Mouse (Mus musculus): ENCODE measurements around the gene Mpc1.

Mpc1 gene

DNA sequence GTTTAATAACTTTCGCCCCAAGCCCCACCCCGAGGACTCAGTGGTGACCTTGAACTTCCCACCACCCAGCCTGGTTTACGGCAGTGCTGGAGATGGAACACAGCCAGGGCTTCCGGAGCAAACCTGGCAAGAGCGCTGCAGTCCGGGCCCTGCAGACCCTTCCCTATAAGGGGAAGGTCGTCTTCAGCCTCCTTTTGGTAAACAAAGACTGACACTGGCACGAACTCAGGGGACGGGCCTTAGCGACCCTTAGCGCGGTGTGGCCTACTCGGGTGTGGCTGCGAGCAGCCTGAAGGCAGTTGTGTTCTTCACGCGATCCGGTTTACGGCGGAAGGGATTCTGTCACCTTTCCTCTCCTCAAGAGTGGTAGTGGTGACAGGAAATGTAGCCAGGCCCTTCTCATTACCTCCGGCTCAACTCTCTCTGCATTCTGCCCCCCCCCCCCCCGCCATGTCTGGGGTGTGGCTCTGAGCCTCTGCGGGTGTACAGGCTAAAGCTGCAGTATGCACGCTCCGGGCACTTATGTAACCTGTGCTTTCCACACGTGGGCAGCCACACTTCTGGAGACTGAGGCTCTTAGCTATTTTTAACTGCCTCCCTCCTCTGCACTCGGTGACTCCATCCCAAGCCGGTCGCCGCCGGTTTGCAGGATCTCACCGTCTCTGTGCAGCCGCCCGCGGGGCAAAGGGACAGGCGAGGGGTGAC lies at the start of gene Mpc1:
Mpc1 (plus strand) TSS at position 84 of the 705 bp plus-strand sequence.
- peak; percentile 62 for DNase-seq (ENCODE audit: low spot score)

DNA sequence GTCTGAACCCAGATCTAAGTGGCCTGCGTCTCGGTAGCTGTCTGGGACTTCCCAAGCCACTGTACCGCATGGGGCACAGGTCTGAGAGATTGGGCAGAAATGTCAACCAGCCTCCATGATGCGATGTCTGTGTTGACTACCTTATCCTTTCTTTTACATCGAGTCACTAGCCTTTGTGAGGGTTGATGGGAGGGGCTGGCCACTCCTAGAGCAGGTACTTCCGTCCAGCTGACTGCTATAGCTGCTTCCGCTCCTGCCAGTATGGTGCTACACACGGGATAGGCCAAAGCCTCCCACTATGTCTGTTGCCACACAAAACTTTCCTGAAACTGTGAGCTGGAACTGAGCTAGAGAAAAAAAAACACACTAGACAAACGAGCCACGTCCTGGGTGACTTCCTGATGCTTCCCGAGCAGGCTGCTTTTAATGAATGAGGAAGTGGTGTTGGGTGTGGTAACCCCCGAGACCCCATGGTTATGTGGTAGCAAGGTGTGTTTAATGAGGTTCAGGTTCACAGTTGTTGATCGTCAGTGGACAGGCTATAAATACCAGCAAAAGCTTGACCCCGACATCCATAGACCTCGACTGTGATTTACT lies 49.0 kb upstream of the Mpc1 start:
- no peak for DNase-seq (ENCODE audit: low spot score)

DNA sequence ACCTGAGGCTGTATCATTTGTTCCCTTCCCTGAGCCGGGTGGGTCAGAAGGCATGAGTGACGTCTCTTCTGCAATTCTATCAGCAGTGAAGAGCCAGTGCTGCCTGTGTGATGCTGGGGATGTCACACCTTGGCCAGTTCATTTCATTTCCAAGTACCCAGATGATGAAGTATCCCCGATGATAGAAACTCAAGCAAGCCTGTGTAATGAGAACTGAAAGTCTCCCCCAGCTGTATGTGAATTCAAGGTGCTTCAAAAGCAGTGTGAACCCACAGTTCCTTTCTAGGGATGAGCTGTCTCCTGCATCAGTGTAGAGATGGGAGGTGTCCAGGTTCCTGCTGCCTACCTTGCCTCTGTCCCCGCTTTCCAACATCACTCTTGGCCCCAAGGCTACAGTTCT lies 48.2 kb upstream of the Mpc1 start:
- no peak for DNase-seq (ENCODE audit: low spot score)

DNA sequence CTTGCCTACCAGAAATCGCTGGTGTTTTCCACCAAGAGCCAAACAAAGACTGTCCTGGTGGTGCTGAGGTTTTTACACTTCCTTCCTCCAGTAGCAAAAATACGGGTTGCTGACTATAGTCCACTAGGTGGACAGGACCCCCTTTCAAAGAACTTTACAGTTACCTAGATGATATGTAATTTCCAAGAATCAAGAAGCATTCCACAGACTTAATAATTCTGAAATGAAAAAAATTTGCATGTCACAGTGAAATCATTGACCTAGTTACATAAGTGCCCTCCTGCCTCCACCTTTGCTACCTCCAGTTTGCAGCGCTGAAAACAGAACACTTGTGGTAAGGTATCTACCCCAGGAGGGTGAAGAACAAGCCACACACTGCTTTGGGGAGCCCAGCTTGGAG lies 47.0 kb upstream of the Mpc1 start, which contains the start of gene Ccr6:
Ccr6 (plus strand) TSS at position 301 of the 400 bp plus-strand sequence.
- DNase-seq (ENCODE audit: low spot score), result no peak

DNA sequence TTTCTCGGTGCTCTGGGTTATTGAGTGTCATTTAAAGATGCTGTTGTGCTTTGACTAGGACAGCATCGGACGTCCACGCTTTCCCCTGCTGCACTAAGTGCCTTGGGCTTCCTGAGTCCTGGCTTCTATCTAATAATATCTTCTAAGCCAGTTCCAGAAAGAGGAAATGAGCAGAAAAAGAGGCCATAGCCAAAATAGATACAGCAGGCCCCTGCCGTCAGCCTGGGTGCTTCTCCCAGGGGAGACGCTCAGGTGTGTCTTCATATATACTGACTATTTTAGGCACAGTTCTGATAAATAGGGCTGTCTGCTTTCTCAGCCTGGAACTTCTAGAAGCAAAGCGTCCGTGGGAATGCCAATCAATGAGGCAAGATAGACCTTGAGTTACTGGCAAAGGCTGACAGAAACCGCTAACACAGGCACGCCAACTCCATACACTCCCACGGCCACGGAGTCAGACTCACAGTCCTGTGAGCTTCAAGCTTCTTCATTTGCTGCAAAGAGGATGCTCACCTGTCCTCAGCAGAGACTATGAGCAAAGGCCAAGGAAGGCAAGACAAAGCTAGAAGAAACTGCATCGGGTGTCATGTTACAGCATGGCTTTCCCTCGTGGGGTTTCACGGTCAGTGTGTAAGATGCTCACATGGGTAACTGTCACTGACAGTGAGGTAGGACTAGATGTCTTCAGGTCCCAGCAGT lies 44.5 kb upstream of the Mpc1 start:
- DNase-seq (ENCODE audit: low spot score), result no peak

DNA sequence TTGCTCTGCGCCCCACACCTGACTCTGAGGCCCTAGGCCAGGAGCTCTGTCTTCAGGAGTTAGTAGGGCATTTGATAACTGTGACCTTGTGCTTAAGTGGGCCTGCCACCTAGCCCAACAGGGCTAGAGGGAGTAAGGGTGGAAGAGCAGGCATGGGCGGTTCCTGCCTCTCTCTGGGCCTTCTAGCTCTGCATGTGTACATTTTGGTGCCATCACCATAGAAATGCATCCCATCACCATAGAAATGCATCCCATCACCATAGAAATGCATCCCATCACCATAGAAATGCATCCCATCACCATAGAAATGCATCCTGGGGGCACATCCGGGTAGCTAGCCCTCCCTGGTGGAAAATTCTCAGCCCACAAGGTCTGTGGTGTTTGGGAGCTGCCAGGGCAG lies 43.1 kb upstream of the Mpc1 start:
- DNase-seq (ENCODE audit: low spot score), result no peak

DNA sequence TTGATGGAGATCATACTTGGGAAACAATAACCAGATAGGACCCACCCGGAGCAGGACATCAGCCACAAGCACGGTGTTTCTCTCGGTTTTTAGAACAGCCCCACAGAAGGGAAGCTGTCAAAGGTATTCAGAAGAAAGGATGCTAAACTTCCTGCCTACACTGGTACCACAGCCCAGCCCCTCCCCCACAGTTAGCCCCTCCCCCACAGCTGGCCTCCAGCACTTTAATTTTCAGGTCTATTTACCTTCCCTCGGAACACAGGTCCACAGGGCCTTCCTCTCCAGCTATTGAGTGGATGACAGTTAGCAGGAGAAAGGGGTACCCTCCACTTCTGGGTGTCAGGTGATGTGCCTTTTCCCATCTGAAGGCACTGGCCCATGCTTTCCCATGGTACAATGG lies 42.2 kb upstream of the Mpc1 start:
- DNase-seq (ENCODE audit: low spot score), result no peak

DNA sequence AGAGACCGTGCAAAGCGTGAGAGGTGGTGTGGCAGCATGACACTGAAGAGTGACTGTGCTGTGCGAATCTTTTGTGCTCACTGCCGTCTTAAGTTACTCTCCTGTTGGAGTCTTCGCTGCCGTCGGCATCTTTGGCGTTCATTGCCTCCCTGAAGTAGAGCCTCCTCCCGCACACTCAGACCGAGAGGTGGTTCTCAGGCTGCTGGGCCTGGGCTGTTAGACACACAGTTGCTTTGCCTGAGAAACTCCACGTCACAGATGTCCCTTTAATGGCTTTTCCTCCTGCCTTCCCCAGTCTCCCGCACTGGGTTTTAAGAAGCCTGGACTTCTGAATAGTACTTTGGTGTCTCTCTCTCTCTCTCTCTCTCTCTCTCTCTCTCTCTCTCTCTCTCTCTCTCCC lies 41.1 kb upstream of the Mpc1 start:
- no peak for DNase-seq (ENCODE audit: low spot score)

DNA sequence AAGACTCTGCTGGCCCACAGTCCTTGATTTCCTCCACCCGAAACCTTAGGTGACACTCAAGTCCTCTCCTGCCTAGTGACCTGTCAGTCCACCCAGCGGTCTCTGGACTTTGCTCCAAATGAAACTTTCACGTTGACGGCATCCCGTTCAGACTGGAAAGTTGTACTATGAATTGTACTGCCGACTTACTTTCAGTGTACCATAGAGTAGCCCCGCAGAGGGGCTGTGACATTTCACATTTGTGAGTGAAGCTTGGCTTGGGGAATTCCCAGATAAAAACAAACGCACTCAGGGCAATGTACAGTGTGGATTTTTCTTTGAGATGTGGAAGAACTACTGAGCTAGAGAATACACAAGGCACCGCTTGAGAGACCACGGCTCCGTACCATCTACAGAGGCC lies 40.5 kb upstream of the Mpc1 start:
- DNase-seq (ENCODE audit: low spot score), result no peak

DNA sequence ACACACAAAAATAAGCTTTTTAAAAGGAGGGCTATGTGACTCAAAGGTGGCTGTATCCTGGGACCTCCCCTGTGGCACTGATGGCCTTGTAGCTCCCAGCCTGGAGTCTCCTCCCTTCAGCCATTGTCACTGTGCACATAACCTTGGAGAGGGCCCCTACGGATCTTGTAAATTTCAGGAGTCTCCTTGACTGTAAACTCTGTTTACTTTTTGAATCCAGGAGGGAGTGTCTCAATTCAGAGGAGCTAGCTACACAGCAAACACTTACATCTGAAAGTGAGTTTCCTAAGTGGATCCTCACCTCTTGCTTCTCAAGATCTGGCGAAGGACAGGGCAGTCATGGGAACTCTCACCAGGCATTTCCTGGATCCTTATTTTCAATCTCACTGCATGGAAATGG lies 38.6 kb upstream of the Mpc1 start:
- DNase-seq (ENCODE audit: low spot score), result no peak

DNA sequence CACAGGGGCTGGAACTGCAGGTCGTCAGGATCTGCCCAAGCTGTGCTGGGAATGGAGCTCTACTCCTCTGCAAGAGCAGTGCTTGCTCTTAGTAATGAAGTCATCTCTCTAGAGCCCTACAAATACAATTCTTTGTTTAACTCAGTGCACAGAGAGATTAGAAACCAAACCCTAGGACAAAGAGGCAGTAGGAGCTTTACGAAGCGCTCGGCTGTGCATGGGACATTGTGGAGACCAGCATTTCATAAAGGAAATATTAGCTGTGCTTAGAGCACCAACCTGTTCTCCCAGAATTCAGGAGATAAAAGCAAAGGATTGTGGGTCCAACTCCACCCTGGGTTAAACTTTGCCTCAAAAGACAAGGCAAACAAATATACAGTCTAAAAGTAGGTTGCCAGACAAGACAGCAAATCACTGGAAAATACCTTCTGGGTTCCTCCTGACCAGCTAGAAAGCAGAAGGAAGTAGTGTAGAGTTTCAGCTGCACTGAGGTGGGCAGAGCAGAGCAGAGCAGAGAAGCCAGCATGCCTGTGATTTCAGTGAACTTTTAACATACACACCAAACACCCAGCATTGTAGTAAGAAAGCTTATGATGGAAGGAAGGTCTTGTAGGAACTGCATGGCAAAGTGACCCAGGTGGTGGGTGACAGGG lies 36.5 kb upstream of the Mpc1 start:
- peak; percentile 9 for DNase-seq (ENCODE audit: low spot score)

DNA sequence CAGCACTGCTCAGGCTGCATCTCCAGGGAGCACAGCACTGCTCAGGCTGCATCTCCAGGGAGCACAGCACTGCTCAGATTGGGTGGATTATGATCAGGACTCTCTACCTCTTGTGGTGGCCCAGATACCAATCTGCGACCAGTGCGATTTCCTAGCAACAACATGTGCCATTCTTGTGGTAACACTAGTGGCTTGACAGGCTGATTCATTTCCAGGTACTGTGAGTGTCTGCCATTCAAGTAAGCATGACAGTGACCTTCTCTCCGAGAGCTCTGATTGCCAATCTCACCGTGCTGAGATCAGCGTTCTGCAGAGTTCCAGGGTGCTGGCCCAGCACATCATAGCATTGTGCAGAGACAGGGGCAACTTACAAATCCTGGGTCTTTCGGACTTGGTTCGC lies 31.0 kb upstream of the Mpc1 start:
- no peak for DNase-seq (ENCODE audit: low spot score)

DNA sequence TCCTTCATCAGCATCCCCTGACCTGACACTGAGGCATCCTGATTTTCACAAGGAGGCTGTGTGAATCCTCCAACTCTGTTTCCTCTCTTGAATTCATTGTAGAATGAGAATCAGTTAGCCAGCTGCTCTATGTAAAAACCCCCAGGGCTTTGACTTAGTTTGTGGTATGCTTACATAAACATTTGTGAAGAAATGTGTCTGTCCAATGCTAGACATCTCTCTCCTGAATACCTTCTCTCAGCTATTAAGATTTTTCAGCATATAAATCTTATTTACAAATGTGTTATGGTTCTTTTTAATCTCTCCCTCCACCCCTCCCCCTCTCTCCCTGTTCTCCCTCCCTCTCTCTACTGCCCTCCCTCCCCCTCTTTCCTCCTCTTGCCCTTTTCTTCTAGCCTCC lies 28.4 kb upstream of the Mpc1 start:
- no peak for DNase-seq (ENCODE audit: low spot score)

DNA sequence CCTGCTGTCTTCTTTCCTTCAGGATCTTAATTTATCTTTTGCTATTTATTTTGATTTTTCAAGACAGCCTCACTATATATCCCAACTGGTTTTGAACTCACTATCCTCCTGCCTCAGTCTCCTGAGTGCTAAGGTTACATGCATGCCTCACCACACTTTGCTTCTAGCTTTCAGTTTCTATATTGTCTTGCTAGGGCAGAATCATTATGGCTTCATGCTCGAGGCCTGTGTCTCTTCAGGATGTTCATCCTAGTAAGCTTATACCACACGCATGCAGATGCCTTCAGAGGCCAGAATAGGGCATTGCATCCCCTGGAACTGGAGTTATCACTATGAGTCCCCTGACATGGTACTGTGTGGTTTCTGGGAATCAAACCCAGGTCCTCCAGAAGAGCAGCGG lies 27.8 kb upstream of the Mpc1 start:
- DNase-seq (ENCODE audit: low spot score), result no peak

DNA sequence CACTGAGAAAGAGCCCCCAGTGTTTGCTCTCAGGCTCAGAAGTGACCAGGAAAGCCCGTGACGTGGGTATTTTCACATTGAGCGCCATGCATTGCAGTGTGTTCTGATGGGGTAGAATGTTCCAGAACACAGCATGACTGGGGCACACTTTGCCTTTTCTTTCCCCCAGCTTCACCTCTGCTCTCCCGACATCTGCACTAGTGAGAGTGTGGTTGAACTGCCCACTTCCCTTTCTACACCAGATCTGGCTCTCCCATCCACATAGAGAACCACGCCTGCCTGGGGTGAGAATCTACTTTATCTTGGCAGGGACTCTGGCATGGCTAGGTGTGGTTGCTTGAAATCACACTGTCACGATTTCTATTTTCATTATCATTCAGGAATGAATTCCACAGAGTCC lies 27.1 kb upstream of the Mpc1 start:
- no peak for DNase-seq (ENCODE audit: low spot score)

DNA sequence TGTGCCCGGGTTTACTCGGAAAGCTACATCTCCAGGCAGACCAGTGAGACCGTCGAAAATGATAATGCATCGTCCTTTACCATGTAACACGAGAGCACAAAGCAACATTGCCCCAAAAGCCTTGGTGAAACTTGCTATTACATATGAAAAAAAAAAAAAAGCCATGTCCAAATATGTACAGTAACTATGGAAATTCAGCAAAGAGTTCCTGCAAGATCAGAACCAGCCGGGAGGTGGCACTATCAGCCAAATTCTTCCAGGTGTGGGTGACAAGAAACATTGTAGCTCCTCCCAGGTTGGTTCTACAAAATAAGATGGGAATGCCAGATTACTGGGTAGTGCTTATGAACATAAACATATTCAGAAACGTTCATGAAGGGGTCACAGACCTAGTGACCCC lies 25.7 kb upstream of the Mpc1 start:
- DNase-seq (ENCODE audit: low spot score), result peak; percentile 13

DNA sequence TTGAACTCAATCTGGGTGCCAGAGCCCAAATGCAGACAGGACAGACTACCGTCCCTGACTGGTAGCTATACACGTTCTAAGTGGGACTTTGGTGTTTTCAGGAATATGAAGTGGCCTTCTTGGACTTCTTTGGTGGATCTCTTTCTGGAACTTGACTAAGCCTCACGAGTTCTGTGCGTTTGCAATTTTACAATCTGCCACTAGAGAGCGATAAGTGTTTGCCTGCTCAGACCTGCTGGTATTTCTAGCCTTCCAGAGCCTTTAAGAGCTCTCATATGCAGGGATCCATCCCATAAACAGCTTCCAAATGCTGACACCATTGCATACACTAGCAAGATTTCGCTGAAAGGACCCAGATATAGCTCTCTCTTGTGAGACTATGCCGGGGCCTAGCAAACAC lies 18.1 kb upstream of the Mpc1 start:
- DNase-seq (ENCODE audit: low spot score), result peak; percentile 40

DNA sequence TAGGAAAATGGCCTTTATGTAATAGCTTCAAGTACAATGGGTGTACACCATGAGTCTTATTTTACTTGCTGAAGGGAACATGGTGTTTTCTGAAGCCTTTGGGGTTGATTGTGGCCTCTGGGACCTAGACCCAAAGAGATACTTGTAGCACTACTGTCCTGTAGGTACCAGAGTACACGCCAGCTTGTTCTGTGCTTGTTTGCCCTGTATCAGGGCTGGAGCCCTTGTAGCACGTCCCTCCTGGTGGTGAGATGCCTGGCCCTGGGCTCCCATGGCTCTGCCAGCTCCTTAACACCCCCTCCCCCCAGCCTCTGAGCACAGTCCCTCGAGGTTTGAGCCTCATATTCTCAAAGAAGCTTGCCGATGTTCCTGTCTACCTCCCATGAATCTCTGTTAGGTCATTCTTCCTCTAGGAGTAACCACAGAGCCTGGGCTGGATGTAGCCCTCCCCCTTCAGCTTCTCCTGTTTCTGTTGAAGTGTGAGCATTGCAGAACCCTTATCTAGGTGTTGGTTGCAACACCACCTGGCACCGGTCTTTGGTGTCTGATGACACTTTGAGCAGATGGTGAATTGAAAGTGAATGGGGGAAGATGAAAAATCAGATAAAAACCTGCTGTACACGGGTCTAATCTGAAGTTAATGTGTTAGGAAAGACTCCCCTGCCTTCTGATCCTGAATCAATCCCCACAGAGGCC lies 10.5 kb upstream of the Mpc1 start:
- DNase-seq (ENCODE audit: low spot score), result no peak

DNA sequence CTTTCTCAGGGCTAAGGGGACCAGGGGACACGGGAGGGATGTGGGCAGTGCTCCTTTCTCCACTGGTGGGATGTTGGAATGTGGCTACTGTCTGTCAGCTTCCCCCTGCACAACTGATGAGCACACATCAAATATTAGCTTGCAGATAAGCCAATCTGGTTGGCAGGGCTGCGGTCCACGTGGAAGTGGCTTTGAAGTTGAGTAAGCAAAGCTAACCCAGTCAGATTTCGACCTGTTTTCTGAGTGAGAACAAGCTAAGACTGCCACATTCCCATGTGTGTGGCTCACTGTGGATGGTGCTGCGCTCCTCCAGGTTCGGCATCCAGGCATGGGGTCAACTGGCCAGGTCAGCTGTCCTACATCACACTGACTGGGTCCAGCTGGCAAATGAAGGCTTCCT lies 9.8 kb upstream of the Mpc1 start:
- DNase-seq (ENCODE audit: low spot score), result no peak

DNA sequence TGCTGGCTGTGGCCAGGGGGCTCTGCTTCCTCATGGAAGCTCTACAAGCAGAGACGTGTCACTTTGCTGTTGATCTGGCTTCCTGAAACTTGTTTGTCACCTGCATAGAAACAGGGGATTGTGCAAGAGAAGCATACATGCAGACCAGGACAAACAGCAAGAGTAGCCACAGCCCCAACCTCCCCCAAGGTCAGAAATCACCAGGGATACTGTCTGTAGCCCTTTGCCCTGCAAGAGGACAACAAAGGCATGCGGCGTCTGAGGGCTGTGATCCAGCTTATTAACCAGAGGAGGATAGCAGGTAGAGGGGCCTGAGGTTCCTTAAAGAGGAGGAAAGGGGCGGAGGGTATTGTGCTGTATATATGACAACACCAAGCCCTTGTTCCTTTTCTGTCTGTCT lies 6.6 kb upstream of the Mpc1 start:
- DNase-seq (ENCODE audit: low spot score), result no peak

DNA sequence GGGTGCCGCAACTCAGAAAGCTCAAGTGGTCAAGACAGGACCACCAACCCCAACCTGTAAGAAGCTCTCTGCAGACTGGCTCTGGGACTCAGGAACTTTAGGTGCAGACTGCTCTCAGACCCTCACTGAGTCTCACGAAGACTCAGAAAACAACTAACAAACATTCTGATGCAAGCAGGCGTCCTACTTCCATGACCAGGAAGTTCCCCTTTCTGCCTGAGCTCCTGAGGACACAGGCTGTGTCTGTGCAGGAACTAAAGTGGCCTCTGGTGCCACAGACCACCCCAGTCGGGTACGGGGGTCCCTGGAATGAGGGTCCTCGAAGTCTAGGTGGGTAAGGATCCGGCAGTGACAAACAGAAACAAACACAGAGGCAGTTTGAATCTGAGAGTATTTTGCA lies 6.0 kb upstream of the Mpc1 start:
- no peak for DNase-seq (ENCODE audit: low spot score)

DNA sequence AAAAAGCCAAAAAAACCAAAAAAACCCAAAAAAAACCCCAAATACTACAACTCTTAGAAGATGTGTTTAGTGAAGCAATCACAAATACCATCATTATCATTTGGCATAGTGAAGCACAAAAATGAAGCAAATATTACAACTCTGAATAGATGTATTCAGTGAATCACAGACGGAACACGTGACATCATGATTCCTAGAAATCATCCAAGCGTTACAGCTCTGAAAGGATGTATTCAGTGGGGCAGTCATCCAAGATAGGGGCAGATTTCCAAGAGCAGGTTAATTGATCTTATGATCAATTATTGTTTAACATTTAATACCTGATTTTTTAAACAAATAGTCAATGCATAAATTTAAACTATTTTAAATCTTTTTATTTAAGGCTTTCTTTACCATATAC lies 5.4 kb upstream of the Mpc1 start:
- no peak for DNase-seq (ENCODE audit: low spot score)

Measured in urinary bladder, postnatal 14 days (tissue).